Mouse (Mus musculus): ENCODE measurements around the gene Slc44a3.

- TF ChIP-seq POLR2A (IDR thresholded peaks at IDR 0.05; ENCODE audit: insufficient read depth, low read length) (no peak), CTCF (IDR thresholded peaks at IDR 0.05; ENCODE audit: low read depth, low read length) (no peak)
Measured at GRCm38 (mm10) chr3:121521633-121522125, 10.5 kb downstream of the Slc44a3 start.
